Mouse (Mus musculus): ENCODE data around the gene Nsf. TPM values are rescaled to one million over a fixed set of nuclear protein-coding genes. Genes with fewer than 3 reads are reported as not detected.
"Not testable (repeated sequence)": the region's sequence is repeated elsewhere in the genome, so short reads cannot be mapped to it uniquely, and the experiment has no call there.

Gene Nsf
- polyA plus RNA-seq (2016; fragmentation: Nextera tagmentation; extraction: Ambion mirVana), result 59.6 and 66.2 TPM in 2 replicates

GRCm38 (mm10) chr11:103953896-103954292 lies at the start of gene Nsf:
Gene Nsf, minus strand, starts transcription at chr11:103954056.
- no peaks in the 10 kb centered on the region for H3K9me3 ChIP-seq (replicated peaks)
- DNase-seq (ENCODE audit: low spot score), result peak; percentile 83
- peaks cover 22% of the 10 kb centered on the region for H3K4me1 ChIP-seq
- WGBS, result under 1% methylated on average over 52 of the region's 53 CpGs
- peak within 1 kb of the TSS; percentile 86 for H3K4me3 ChIP-seq
- H3K36me3 ChIP-seq, result no peaks in the 10 kb centered on the region
- H3K27me3 ChIP-seq (ENCODE audit: low read depth, poor library complexity, severe bottlenecking), result 0 out of 2 replicates have a peak, but pooled peaks cover 4% of the 10 kb centered on the region
- H3K27ac ChIP-seq (replicated peaks), result peak within 1 kb of the TSS; percentile 94

GRCm38 (mm10) chr11:104003397-104003796 lies 49.5 kb upstream of the Nsf start:
- Histone ChIP-seq H3K36me3 (no peaks in the 10 kb centered on the region), H3K27ac (replicated peaks) (no peak overlapping the region), H3K4me1 (no peaks in the 10 kb centered on the region), H3K9me3 (replicated peaks) (no peaks in the 10 kb centered on the region), H3K4me3 (no peak overlapping the region), H3K27me3 (ENCODE audit: low read depth, poor library complexity, severe bottlenecking) (no peaks in the 10 kb centered on the region)
- no peak for DNase-seq (ENCODE audit: low spot score)
- WGBS, result 73% methylated on average over 9 of the region's 9 CpGs

GRCm38 (mm10) chr11:104002191-104002590 lies 48.3 kb upstream of the Nsf start:
- H3K27ac ChIP-seq (replicated peaks), result no peak overlapping the region
- H3K27me3 ChIP-seq (ENCODE audit: low read depth, poor library complexity, severe bottlenecking), result no peaks in the 10 kb centered on the region
- no peaks in the 10 kb centered on the region for H3K9me3 ChIP-seq (replicated peaks)
- no peaks in the 10 kb centered on the region for H3K36me3 ChIP-seq
- no peak for DNase-seq (ENCODE audit: low spot score)
- WGBS, result 89% methylated on average over 5 of the region's 5 CpGs
- H3K4me3 ChIP-seq, result no peak overlapping the region
- no peaks in the 10 kb centered on the region for H3K4me1 ChIP-seq

GRCm38 (mm10) chr11:104001395-104001955 lies 47.6 kb upstream of the Nsf start:
- Histone ChIP-seq H3K4me1 (no peaks in the 10 kb centered on the region), H3K9me3 (replicated peaks) (no peaks in the 10 kb centered on the region), H3K36me3 (no peaks in the 10 kb centered on the region), H3K27me3 (ENCODE audit: low read depth, poor library complexity, severe bottlenecking) (no peaks in the 10 kb centered on the region), H3K4me3 (no peak overlapping the region), H3K27ac (replicated peaks) (no peak overlapping the region)
- 87% methylated on average over 12 of the region's 12 CpGs for WGBS
- DNase-seq (ENCODE audit: low spot score), result no peak

- Histone ChIP-seq H3K36me3 (no peaks in the 10 kb centered on the region), H3K27me3 (ENCODE audit: low read depth, poor library complexity, severe bottlenecking) (no peaks in the 10 kb centered on the region), H3K4me3 (no peak overlapping the region), H3K27ac (replicated peaks) (no peak overlapping the region), H3K4me1 (no peaks in the 10 kb centered on the region), H3K9me3 (replicated peaks) (no peaks in the 10 kb centered on the region)
- 80% methylated on average over 9 of the region's 9 CpGs for WGBS
- no peak for DNase-seq (ENCODE audit: low spot score)
Measured at GRCm38 (mm10) chr11:104000667-104001394, 47.0 kb upstream of the Nsf start.

GRCm38 (mm10) chr11:103998737-103999136 lies 44.9 kb upstream of the Nsf start:
- Histone ChIP-seq H3K4me1 (no peaks in the 10 kb centered on the region), H3K27me3 (ENCODE audit: low read depth, poor library complexity, severe bottlenecking) (no peaks in the 10 kb centered on the region), H3K36me3 (no peaks in the 10 kb centered on the region), H3K9me3 (replicated peaks) (no peaks in the 10 kb centered on the region), H3K4me3 (no peak overlapping the region), H3K27ac (replicated peaks) (no peak overlapping the region)
- 76% methylated on average over 5 of the region's 5 CpGs for WGBS
- no peak for DNase-seq (ENCODE audit: low spot score)

- H3K9me3 ChIP-seq (replicated peaks), result no peaks in the 10 kb centered on the region
- no peaks in the 10 kb centered on the region for H3K27me3 ChIP-seq (ENCODE audit: low read depth, poor library complexity, severe bottlenecking)
- no peaks in the 10 kb centered on the region for H3K4me1 ChIP-seq
- H3K36me3 ChIP-seq, result no peaks in the 10 kb centered on the region
- WGBS, result 20% methylated on average over 5 of the region's 5 CpGs
- no peak overlapping the region for H3K4me3 ChIP-seq
- H3K27ac ChIP-seq (replicated peaks), result no peak overlapping the region
- DNase-seq (ENCODE audit: low spot score), result peak; percentile 69
Measured at GRCm38 (mm10) chr11:103997385-103997784, 43.5 kb upstream of the Nsf start.

- Histone ChIP-seq H3K4me3 (no peak overlapping the region), H3K4me1 (peaks cover 15% of the 10 kb centered on the region), H3K27me3 (ENCODE audit: low read depth, poor library complexity, severe bottlenecking) (no peaks in the 10 kb centered on the region), H3K36me3 (no peaks in the 10 kb centered on the region), H3K9me3 (replicated peaks) (no peaks in the 10 kb centered on the region), H3K27ac (replicated peaks) (no peak overlapping the region)
- WGBS, result 76% methylated on average over 4 of the region's 4 CpGs
- DNase-seq (ENCODE audit: low spot score), result no peak
Measured at GRCm38 (mm10) chr11:103992638-103993037, 38.8 kb upstream of the Nsf start.

- H3K27me3 ChIP-seq (ENCODE audit: low read depth, poor library complexity, severe bottlenecking); H3K4me3 ChIP-seq; H3K36me3 ChIP-seq; H3K9me3 ChIP-seq (replicated peaks): not testable (repeated sequence)
- DNase-seq (ENCODE audit: low spot score), result peak; percentile 50
- peak overlapping the region; percentile 49 for H3K27ac ChIP-seq (replicated peaks)
- 8% methylated on average over 12 of the region's 12 CpGs for WGBS
- peaks cover 15% of the 10 kb centered on the region for H3K4me1 ChIP-seq
Measured at GRCm38 (mm10) chr11:103990049-103990557, 36.2 kb upstream of the Nsf start.

- no peaks in the 10 kb centered on the region for H3K9me3 ChIP-seq (replicated peaks)
- 29% methylated on average over 8 of the region's 8 CpGs for WGBS
- H3K27ac ChIP-seq (replicated peaks), result no peak overlapping the region
Measured at GRCm38 (mm10) chr11:103987423-103987822, 33.6 kb upstream of the Nsf start.

GRCm38 (mm10) chr11:103984067-103984466 lies 30.2 kb upstream of the Nsf start:
- H3K36me3 ChIP-seq, result peaks cover 66% of the 10 kb centered on the region
- 72% methylated on average over 5 of the region's 5 CpGs for WGBS
- no peak for DNase-seq (ENCODE audit: low spot score)

More at GRCm38 (mm10) chr11:103987423-103987822, 33.6 kb upstream of the Nsf start:
- Histone ChIP-seq H3K4me1 (peaks cover 15% of the 10 kb centered on the region), H3K27me3 (ENCODE audit: low read depth, poor library complexity, severe bottlenecking) (no peaks in the 10 kb centered on the region), H3K4me3 (no peak overlapping the region), H3K36me3 (peaks cover 33% of the 10 kb centered on the region)
- peak; percentile 81 for DNase-seq (ENCODE audit: low spot score)

GRCm38 (mm10) chr11:103981826-103982225 lies 28.0 kb upstream of the Nsf start:
- no peak for DNase-seq (ENCODE audit: low spot score)
- Histone ChIP-seq H3K9me3 (replicated peaks) (no peaks in the 10 kb centered on the region), H3K27me3 (ENCODE audit: low read depth, poor library complexity, severe bottlenecking) (no peaks in the 10 kb centered on the region), H3K36me3 (peaks cover 87% of the 10 kb centered on the region), H3K27ac (replicated peaks) (no peak overlapping the region), H3K4me3 (no peak overlapping the region), H3K4me1 (no peaks in the 10 kb centered on the region)
- 82% methylated on average over 5 of the region's 5 CpGs for WGBS

More at GRCm38 (mm10) chr11:103984067-103984466, 30.2 kb upstream of the Nsf start:
- Histone ChIP-seq H3K4me3 (no peak overlapping the region), H3K9me3 (replicated peaks) (no peaks in the 10 kb centered on the region), H3K27ac (replicated peaks) (no peak overlapping the region), H3K27me3 (ENCODE audit: low read depth, poor library complexity, severe bottlenecking) (no peaks in the 10 kb centered on the region), H3K4me1 (no peaks in the 10 kb centered on the region)

- Histone ChIP-seq H3K36me3 (peaks cover 97% of the 10 kb centered on the region), H3K4me3 (no peak overlapping the region), H3K4me1 (no peaks in the 10 kb centered on the region), H3K9me3 (replicated peaks) (no peaks in the 10 kb centered on the region), H3K27ac (replicated peaks) (no peak overlapping the region), H3K27me3 (ENCODE audit: low read depth, poor library complexity, severe bottlenecking) (no peaks in the 10 kb centered on the region)
- DNase-seq (ENCODE audit: low spot score), result no peak
- 93% methylated on average over 4 of the region's 4 CpGs for whole genome bisulfite sequencing
Measured at GRCm38 (mm10) chr11:103979381-103979780, 25.5 kb upstream of the Nsf start.
